Mouse (Mus musculus): ENCODE measurements at regions not wholly inside any gene's neighbourhood (a gene's known extent, or its start where the extent isn't known, plus 50 kb on each side); places are given as distances from the start of the nearest gene placed in this dataset.
"Not testable (repeated sequence)": the region's sequence is repeated elsewhere in the genome, so short reads cannot be mapped to it uniquely, and the experiment has no call there.

DNA sequence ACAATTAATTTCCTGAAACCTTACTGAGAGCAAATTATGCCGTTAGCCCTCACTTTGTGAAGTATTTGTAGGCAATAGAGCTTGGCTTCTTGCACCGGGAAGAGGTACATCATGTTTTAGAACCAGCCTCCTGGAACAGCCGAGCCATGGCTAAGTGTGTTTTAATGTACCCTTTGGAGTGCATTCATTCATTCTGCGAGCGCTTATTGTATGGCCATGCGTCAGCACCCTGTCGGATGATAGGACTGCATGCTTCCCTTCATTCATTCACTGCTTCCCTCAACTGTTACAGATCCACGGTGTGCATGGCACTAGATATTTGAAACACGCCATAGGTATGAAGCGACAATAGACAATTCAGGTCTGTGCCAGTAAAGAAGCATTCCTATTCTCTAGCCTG is 409.4 kb upstream of the Ercc4 start:
- DNase-seq (ENCODE audit: low spot score): no peak

- no peak for DNase-seq (ENCODE audit: low spot score)
These were observed 405.5 kb upstream of the Ercc4 start for GRCm38 (mm10) chr16:12703818-12704590.

DNA sequence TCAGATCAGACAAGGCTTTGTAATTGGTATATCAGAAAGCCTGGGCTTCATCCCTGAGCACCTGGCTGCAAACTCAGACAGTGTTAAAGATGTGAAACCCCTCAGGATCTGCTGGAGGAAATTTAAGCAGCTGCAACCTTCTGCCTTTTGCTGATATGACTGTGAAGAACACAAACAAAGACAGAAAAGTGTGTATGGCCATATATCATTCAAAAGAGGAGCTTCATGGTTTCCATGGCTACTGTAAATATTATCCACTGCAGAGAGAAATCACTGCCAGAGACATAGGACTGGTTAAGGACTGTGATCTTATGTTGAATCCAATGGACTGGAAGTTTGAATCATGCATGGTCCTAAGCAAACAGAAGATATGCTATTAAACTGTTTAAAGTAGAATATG is 402.6 kb upstream of the Ercc4 start:
- no peak for DNase-seq (ENCODE audit: low spot score)

- DNase-seq (ENCODE audit: low spot score): peak; percentile 6
These were observed 388.1 kb upstream of the Ercc4 start for GRCm38 (mm10) chr16:12721368-12721767.

DNA sequence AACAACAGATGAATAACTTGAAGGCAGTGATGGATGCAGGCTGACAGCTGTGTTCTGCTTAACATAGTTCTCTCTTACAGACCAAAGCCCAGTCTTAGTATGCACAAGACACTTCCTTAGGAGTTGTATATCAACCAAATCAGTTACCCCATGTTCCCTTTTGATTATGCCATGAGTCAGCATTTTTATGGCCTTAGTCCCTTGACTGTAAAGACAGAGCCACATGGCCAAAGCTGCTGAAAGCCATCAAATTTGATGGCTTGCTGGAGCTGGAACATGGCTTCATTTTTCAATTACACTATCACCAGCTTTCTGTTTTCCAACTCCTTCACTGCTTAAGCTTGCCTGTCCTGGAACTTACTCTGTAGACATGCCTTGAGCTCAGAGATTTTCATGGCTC is 383.4 kb upstream of the Ercc4 start:
- no peak for DNase-seq (ENCODE audit: low spot score)

- DNase-seq (ENCODE audit: low spot score): not testable (repeated sequence)
These were observed 379.2 kb upstream of the Ercc4 start for GRCm38 (mm10) chr16:12730167-12730730.

GRCm38 (mm10) chr16:12731588-12731987 is 377.9 kb upstream of the Ercc4 start:
- no peak for DNase-seq (ENCODE audit: low spot score)

GRCm38 (mm10) chr16:12742472-12742871 is 367.0 kb upstream of the Ercc4 start:
- DNase-seq (ENCODE audit: low spot score): no peak

DNA sequence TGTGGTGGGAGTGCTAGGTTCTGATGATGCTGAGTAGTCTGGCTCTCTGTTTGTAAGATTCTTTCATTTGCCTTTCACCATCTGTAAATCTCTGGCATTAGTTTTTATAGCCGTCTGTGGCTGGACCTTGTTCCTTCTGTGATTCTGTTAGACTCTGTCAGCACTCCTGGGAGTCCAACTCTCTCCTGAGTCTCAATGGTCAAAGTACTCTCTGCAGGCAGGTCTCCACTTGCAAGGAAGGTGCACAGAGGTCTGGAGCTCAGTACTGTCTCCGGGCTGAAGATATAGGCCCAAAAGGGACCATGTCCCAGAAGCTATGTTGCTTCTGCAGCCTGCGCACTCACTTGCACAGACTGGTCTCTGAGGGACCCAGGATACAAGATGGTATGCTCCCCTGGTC is 356.3 kb upstream of the Ercc4 start:
- no peak for DNase-seq (ENCODE audit: low spot score)

GRCm38 (mm10) chr16:12754361-12754760 is 355.1 kb upstream of the Ercc4 start:
- DNase-seq (ENCODE audit: low spot score): no peak

DNA sequence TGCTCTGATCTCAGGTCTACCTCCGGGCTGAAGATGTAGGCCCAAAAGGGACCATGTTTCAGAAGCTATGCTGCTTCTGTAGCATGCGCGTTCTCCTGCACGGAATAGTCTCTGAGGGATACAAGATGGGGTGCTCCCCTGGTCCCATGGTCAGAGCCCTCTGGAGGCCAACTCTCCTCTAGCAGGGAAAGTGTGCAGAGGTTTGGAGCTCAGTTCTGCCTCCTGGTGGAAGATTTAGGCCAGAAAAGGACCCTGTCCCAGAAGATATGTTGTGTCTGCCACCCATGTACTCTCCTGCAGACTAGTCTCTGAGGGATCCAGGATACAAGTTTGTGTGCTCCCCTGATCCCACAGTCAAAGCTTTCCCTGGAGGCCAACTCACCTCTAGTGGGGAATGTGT is 350.9 kb upstream of the Ercc4 start:
- no peak for DNase-seq (ENCODE audit: low spot score)

GRCm38 (mm10) chr16:12764166-12764565 is 345.3 kb upstream of the Ercc4 start:
- no peak for DNase-seq (ENCODE audit: low spot score)

DNA sequence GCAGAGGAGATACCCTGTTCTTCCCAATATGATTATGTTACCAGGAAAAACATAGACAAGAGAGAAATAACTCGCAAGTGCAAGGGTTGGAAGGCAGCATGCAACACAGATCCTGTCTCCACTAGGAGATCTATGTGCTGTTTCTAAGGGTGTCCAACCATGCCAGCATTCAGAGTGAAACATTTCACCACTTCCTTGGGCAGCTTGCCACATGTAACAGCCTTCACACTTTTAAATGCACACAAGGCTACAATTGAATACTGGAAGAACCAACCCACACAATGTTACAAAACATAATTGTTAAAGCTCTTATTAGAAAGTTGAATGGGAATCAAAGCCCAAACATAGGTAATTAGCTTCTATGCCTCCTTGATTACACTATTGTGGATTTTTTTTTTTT is 344.9 kb upstream of the Ercc4 start:
- DNase-seq (ENCODE audit: low spot score): no peak

DNA sequence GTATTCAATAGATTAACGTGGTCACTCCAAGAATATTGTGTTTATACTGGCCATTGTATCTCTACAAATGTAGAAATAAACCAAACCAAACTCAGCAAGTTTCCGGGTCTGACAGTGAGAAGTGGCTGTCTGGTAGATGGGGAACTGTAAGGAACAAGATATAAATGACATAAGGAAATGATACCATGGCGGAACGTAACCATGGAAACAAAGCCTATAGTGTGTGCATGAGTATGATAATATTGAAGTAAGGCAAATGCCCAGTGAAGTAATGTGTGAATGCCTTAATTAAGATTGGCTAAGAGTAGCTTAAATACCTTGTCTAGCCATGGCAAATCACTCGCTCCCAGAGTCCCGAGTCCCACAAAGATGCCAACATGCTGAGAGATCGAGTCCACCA is 342.6 kb upstream of the Ercc4 start:
- no peak for DNase-seq (ENCODE audit: low spot score)

DNA sequence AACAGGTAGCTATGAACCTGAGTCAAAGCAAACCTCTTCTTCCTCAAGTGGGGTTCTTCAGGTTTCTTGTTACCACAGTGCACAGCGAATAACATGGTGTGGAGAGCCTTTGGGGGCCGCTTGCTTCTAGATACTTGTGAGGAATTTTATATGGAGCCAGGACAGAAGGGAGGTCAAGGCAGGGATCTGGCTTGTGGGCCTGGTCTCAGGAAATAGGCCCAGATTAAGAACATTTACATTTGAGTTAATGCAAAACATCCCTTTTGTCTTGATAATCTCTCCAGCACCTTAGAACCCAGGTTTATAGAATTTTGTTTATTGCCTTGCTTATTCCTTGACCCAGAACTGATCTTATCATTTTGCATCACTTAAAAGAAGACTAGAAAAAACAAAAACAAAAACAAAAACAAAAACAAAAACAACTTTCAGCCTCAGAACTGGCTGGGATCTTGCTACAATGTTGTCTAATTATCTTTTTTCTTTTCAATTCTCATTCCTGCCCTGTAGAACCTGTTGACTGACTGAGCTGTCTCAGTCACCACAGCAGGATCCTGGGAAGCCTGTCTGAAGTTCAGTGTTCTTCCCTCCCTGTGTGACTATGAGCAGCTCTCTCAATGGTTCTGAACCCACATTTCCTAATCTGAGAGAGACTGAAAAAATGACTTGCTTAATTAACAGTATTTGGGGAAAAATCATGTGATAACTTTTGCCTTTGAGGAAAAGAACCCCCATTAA is 341.2 kb upstream of the Ercc4 start:
- no peak for DNase-seq (ENCODE audit: low spot score)

DNA sequence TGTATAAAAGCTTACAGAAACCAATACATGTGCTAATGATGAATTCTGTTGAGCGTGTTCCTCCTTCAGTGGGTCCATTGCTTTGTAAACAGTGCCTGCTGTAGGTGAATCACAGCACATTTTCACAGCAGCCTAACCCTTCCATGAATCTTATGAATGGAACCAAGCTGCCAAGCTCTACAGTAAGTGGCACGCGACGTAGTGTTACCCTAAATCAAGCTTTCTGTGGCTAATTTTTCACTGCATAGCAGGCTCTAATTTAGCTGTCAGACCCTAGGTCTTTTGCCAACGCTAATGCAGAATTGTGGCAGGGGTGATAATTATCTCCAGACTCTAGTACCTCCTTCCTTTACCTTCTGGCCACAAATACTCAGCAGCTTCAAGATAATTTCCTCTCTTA is 339.0 kb upstream of the Ercc4 start:
- DNase-seq (ENCODE audit: low spot score): no peak

DNA sequence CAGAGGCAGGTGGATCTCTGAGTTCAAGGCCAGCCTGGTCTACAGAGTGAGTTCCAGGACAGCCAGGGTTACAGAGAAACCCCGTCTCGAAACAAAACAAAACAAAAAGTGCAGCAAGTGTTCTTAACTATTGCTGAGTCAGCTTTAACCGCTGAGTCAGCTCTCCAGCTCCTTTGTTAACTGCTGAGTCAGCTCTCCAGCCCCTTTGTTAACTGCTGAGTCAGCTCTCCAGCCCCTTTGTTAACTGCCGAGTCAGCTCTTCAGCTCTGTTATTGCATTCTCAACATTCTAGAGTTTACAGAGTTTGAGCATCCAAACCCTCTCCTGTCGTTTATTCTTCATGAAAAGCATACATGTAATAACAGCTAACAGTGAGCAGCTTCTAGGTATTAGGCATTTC is 336.9 kb upstream of the Ercc4 start:
- DNase-seq (ENCODE audit: low spot score): no peak

DNA sequence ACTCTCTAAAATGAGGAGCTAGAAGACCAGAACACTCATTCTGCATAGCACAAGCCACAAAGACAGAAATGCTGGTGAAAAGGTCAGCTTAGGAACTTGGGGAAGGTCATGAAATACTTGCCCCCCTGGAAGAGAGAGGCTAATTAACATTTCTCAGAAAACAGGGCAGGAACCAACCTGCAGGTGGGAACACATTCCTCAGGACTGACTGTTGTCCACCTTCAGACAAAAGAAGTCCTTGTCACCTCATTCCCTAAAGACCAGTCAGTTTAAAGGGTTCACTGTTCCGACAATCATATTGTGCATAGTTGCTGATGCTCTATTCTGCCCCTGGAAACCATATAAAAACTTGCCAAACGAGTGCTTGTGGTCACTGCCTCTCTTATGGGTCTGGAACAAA is 333.6 kb upstream of the Ercc4 start:
- no peak for DNase-seq (ENCODE audit: low spot score)

- DNase-seq (ENCODE audit: low spot score): no peak
These were observed 330.4 kb upstream of the Ercc4 start for GRCm38 (mm10) chr16:12779079-12779478.

DNA sequence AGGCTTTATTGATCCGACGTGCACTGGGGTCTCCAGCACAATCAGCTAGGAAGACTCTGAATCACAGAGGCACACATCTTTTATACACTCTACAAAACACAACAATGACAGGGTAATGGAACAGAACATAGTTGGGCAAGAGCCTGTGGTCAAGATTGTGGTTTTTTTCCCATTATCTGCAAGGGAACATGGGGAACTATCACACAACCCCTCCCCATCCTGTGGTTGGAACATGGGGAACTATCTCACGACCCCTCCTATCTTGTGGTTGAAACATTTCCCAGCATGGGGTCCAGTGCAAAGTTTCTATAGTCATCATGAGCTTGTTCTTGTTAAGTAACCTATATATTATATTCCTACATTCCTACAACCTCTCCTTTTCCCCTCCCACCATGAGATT is 328.8 kb upstream of the Ercc4 start:
- DNase-seq (ENCODE audit: low spot score): no peak

DNA sequence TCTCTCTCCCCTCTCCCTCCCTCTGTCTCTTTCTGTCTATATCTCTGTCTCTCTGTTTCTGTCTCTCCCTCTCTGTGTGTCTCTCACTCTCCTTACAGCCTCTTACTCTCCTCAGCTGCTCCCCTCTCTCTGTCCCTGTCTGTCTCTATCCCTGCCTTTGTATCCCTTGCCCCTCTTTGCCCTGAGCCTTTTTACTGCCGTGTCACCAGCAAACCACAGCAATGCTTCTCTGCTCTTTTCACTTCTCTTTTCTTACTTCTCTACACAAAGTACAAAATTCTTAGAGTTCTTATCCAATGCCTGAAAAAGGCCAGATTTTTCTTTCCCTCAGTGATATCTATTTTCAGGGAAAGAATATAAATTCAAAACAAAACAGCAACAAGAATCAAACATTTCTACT is 323.7 kb upstream of the Ercc4 start:
- no peak for DNase-seq (ENCODE audit: low spot score)

DNA sequence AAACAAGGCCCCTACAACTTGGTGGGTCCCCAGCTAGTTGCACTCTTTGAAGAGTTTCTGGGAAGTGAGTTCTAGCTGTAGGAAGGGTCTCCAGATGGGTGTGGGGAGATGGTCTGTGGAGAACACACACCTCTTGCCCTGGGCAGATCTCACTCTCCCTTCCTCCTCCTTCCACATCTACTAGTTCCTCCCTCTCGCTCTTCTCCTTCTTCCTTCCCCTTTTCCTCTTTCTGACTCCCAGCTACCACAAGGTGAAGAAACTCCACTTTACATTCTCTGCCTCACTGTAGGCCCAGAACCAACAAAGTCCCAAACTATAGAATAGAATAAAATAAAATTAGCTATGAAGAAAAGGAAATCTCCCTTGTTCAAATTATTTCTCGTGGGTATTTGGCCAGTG is 311.0 kb upstream of the Ercc4 start:
- DNase-seq (ENCODE audit: low spot score): no peak

- no peak for DNase-seq (ENCODE audit: low spot score)
These were observed 309.3 kb upstream of the Ercc4 start for GRCm38 (mm10) chr16:12800181-12800580.
